Mouse (Mus musculus): ENCODE results near the gene Igdcc4. TPM values are rescaled to one million over a fixed set of nuclear protein-coding genes. Genes with fewer than 3 reads are reported as not detected.

Igdcc4 gene
- under 1 TPM in 1 of 2 experiments, not detected in 1; 0.68 TPM for polyA plus RNA-seq (2017; shearing (Covaris generic))

GRCm38 (mm10) chr9:65100991-65101685, at the start of gene Igdcc4:
Gene Igdcc4 (plus strand): TSS chr9:65101486.

GRCm38 (mm10) chr9:65140936-65141305, 39.6 kb downstream of the Igdcc4 start, which contains the start of gene Igdcc3:
Gene Igdcc3 (plus strand): TSS chr9:65141189.

Other genes with a start within 250 kb of the Igdcc4 start
- under 1 TPM; 0.05 to 0.12 TPM for gene Slc24a1, start 149.9 kb upstream of the Igdcc4 start, polyA plus RNA-seq (2017; shearing (Covaris generic))
- gene Ints14, start 140.6 kb upstream of the Igdcc4 start, polyA plus RNA-seq (2017; shearing (Covaris generic)), result 10 to 100 TPM; 37.4 to 43.2 TPM
- 100 to 1,000 TPM in 1 of 2 experiments, 10 to 100 TPM in 1; 94.6 to 128 TPM for gene Hacd3, start 79.8 kb upstream of the Igdcc4 start, polyA plus RNA-seq (2017; shearing (Covaris generic))
- 10 to 100 TPM; 55.1 to 71.1 TPM for gene Dpp8, start 69.1 kb upstream of the Igdcc4 start, polyA plus RNA-seq (2017; shearing (Covaris generic))
- gene Igdcc3, start 39.7 kb downstream of the Igdcc4 start, polyA plus RNA-seq (2017; shearing (Covaris generic)), result under 1 TPM in 1 of 2 experiments, not detected in 1; 0.07 TPM
- gene Parp16, start 93.9 kb downstream of the Igdcc4 start, polyA plus RNA-seq (2017; shearing (Covaris generic)), result 1 to 10 TPM; 7.8 to 9.6 TPM
- gene Cilp, start 163.7 kb downstream of the Igdcc4 start, polyA plus RNA-seq (2017; shearing (Covaris generic)), result under 1 TPM in 1 of 2 experiments, not detected in 1; 0.36 TPM
- 10 to 100 TPM; 45.4 to 46.4 TPM for gene Clpx, start 192.8 kb downstream of the Igdcc4 start, polyA plus RNA-seq (2017; shearing (Covaris generic))
- gene Pdcd7, start 244.6 kb downstream of the Igdcc4 start, polyA plus RNA-seq (2017; shearing (Covaris generic)), result 10 to 100 TPM; 30.2 to 35.3 TPM